Mouse (Mus musculus) megakaryocyte, embryonic 14.5 days (primary cell): Measurements from ENCODE around the gene Fbrsl1.

Source experiments
- FLI1 ChIP-seq: IDR thresholded peaks from 2 replicates; pipeline ENCODE4 v1.6.1; 2012; ENCODE audit warnings: low read length, inconsistent platforms, mixed read lengths
- GATA1 ChIP-seq: IDR thresholded peaks from 3 replicates; pipeline ENCODE4 v1.6.1; 2012; ENCODE audit warnings: mixed read lengths, low read length, inconsistent platforms, borderline replicate concordance

DNA sequence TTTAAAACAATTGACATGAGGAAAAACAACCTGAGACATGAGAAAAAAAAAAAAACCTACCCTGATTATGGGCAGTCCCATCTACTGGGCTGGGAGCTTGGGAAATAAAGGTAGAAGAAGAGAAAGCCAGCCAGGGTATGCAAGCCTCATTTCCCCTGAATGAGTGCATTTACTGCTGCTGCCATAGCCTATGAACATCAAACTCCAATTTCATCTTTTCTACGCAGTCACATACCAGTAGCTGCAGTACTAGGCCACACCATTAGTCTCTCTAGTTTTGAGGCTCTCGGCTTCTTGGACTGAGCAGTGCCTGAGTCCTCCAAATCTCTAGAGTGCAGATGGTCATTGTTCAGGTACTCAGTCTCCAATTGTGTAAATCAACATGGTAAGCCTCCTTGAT lies 14.3 kb upstream of the Fbrsl1 start:
- TF ChIP-seq GATA1 (no peak), FLI1 (no peak)
